Mouse (Mus musculus) olfactory bulb, adult 2 months (tissue): Measurements from ENCODE around the gene Mvd.

Experiments
- CTCF ChIP-seq: fragments of 200-500 bp; IDR thresholded peaks from 2 replicates; pipeline ENCODE4 v1.5.1; 2012; ENCODE audit warnings: low read depth, mild to moderate bottlenecking, low read length, moderate library complexity; ENCODE audit not compliant: insufficient read depth
- POLR2A ChIP-seq: fragments of 200-500 bp; IDR thresholded peaks from 2 replicates; pipeline ENCODE4 v1.6.1; 2012; ENCODE audit warnings: mild to moderate bottlenecking, low read depth, low read length, moderate library complexity; ENCODE audit not compliant: insufficient read depth

DNA sequence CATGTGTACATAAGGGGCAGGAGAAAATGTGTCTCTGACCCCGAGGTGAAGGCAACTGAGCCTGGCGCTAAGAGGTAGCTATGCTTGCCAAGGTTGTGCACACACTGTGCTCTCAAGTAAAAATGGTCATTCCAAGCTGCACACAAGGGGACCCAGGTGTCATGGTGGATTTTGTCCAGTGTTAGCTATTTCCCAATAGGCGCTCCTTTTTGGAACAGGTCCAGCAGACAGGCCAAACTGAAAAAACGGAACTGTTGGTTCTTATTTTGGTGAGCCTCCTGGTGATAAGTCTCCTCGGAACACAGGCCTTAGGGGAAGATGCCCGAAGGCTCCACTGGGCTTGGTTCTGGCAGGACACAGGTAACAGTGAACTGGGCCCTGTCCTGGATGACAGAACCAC, 11.2 kb upstream of the Mvd start:
- TF ChIP-seq CTCF (no peak), POLR2A (no peak)
